Mouse (Mus musculus): ENCODE data around the gene Gm28038.

GRCm38 (mm10) chr2:30342544-30342943, 61.7 kb downstream of the Gm28038 start:
- TF ChIP-seq CTCF (IDR thresholded peaks at IDR 0.05; ENCODE audit: control insufficient read depth, insufficient read depth, low read length) = no peak
- TF ChIP-seq POLR2A (IDR thresholded peaks at IDR 0.05; ENCODE audit: borderline replicate concordance, control insufficient read depth, low read depth, low read length) = no peak

All from bone marrow, adult 2 months (tissue).